Mouse (Mus musculus) small intestine, adult 2 months (tissue): ENCODE measurements around the gene Hes2.

ENCODE experiments used
- CTCF ChIP-seq: fragments of 200-500 bp; IDR thresholded peaks from 2 replicates; pipeline ENCODE4 v1.5.1; 2012; ENCODE audit warnings: low read depth, mild to moderate bottlenecking, control low read depth, inconsistent platforms, low read length, moderate library complexity, mixed read lengths; ENCODE audit not compliant: insufficient replicate concordance, insufficient read length; ENCODE audit errors: extremely low read depth
- POLR2A ChIP-seq: fragments of 200-500 bp; IDR thresholded peaks from 2 replicates; pipeline ENCODE4 v1.6.1; 2012; ENCODE audit warnings: low read depth, mild to moderate bottlenecking, control low read depth, inconsistent platforms, low read length, moderate library complexity

- TF ChIP-seq CTCF (peak; percentile 70; the same call in 1 of the 2 replicates), POLR2A (no peak)
Observed at GRCm38 (mm10) chr4:152140441-152140840, 18.2 kb upstream of the Hes2 start.
